Mouse (Mus musculus) hindbrain, postnatal 0 days (tissue): ENCODE measurements at regions not wholly inside any gene's neighbourhood (a gene's known extent, or its start where the extent isn't known, plus 50 kb on each side); places are given as distances from the start of the nearest gene placed in this dataset.
A peak's percentile ranks its signal among the peaks of the same experiment; 100 is the strongest.

Experiments
- ATAC-seq: fragments of 200-750 bp; cut with Nextera tagmentation; 2 replicates; pipeline ENCODE4 v1.8.0; 2017; ENCODE audit warnings: mild to moderate bottlenecking, moderate TSS enrichment, moderate library complexity
- DNase-seq: peaks from one replicate; pipeline ENCODE4 v3.0.0-alpha.2; 2015; ENCODE audit warnings: low spot score
- H3K27ac ChIP-seq: fragments of 300-500 bp; sonication (generic); 2 replicates; pipeline ENCODE4 v1.5.1; 2014; ENCODE audit warnings: mild to moderate bottlenecking
- H3K27me3 ChIP-seq: fragments of 300-500 bp; sonication (generic); 2 replicates; pipeline ENCODE4 v1.6.1; 2014; ENCODE audit warnings: low read length, mixed read lengths; ENCODE audit not compliant: insufficient read depth
- H3K36me3 ChIP-seq: fragments of 300-500 bp; sonication (generic); 2 replicates; pipeline ENCODE4 v1.6.1; 2014; ENCODE audit warnings: low read length, mixed read lengths; ENCODE audit not compliant: insufficient read depth
- H3K4me1 ChIP-seq: fragments of 300-500 bp; sonication (generic); 2 replicates; pipeline ENCODE4 v1.6.1; 2014; ENCODE audit warnings: antibody characterized with exemption, low read length, mixed read lengths; ENCODE audit not compliant: insufficient read depth
- H3K4me2 ChIP-seq: fragments of 300-500 bp; sonication (generic); 2 replicates; pipeline ENCODE4 v1.6.1; 2014; ENCODE audit warnings: low read depth, mild to moderate bottlenecking, low read length, moderate library complexity, mixed read lengths
- H3K4me3 ChIP-seq: fragments of 300-500 bp; sonication (generic); 2 replicates; pipeline ENCODE4 v1.5.1; 2014; ENCODE audit warnings: low read length
- H3K9ac ChIP-seq: fragments of 300-500 bp; sonication (generic); replicated peaks from 2 replicates; pipeline ENCODE4 v1.6.1; 2014; ENCODE audit warnings: mild to moderate bottlenecking, low read length, moderate library complexity, mixed read lengths
- H3K9me3 ChIP-seq: fragments of 300-500 bp; sonication (generic); 2 replicates; pipeline ENCODE4 v1.6.1; 2016; ENCODE audit warnings: low read length, mixed read lengths
- CTCF ChIP-seq: IDR thresholded peaks from 2 replicates; pipeline ENCODE4 v1.5.1; 2016; ENCODE audit warnings: antibody characterized with exemption, control low read depth, low read depth
- WGBS: fragments of 180-500 bp; shearing (Covaris S2); extraction: QIAGEN DNeasy Blood & Tissue Kit; methylation state at CpG from one replicate; pipeline ENCODE4 v1.1.7; 2014; 5-methylcytosine and 5-hydroxymethylcytosine counted together

- 87% methylated on average over 10 of the region's 10 CpGs for WGBS
- H3K4me2 ChIP-seq, result no peak overlapping the region
- TF ChIP-seq CTCF, result no peak
- H3K4me3 ChIP-seq, result no peak overlapping the region
- no peak overlapping the region for H3K27ac ChIP-seq
- no peaks in the 10 kb centered on the region for H3K27me3 ChIP-seq
- H3K9ac ChIP-seq, result no peak overlapping the region
- H3K4me1 ChIP-seq, result peaks cover 6% of the 10 kb centered on the region; the same call in 1 of the 2 replicates
- H3K36me3 ChIP-seq, result no peaks in the 10 kb centered on the region
- no peaks in the 10 kb centered on the region for H3K9me3 ChIP-seq
- DNase-seq (no peak), ATAC-seq (no peak)
Observed at GRCm38 (mm10) chr3:50886336-50886735, 337.9 kb upstream of the Noct start.

- peak overlapping the region; percentile 15; the same call in 1 of the 2 replicates for H3K27ac ChIP-seq
- no peaks in the 10 kb centered on the region for H3K9me3 ChIP-seq
- no peaks in the 10 kb centered on the region for H3K36me3 ChIP-seq
- H3K27me3 ChIP-seq, result no peaks in the 10 kb centered on the region
- no peak overlapping the region for H3K9ac ChIP-seq
- ATAC-seq (no peak), DNase-seq (peak; percentile 15)
- no peaks in the 10 kb centered on the region for H3K4me1 ChIP-seq
- H3K4me2 ChIP-seq, result no peak overlapping the region
- no peak overlapping the region for H3K4me3 ChIP-seq
- WGBS, result 42% methylated on average over 7 of the region's 7 CpGs
- no peak for TF ChIP-seq CTCF
Observed at GRCm38 (mm10) chr3:50887002-50887401, 337.2 kb upstream of the Noct start.

- Histone ChIP-seq H3K4me3 (no peak overlapping the region), H3K9ac (no peak overlapping the region), H3K4me2 (no peak overlapping the region), H3K36me3 (no peaks in the 10 kb centered on the region), H3K27ac (no peak overlapping the region), H3K4me1 (no peaks in the 10 kb centered on the region), H3K9me3 (no peaks in the 10 kb centered on the region), H3K27me3 (no peaks in the 10 kb centered on the region)
- DNase-seq (no peak), ATAC-seq (no peak)
- no peak for TF ChIP-seq CTCF
- WGBS, result 80% methylated on average over 4 of the region's 4 CpGs
Observed at GRCm38 (mm10) chr3:50888571-50889210, 335.6 kb upstream of the Noct start.

GRCm38 (mm10) chr3:50890537-50890936, 333.7 kb upstream of the Noct start:
- peak; percentile 33 for DNase-seq
- H3K27me3 ChIP-seq, result no peaks in the 10 kb centered on the region
- 70% methylated on average over 8 of the region's 8 CpGs for WGBS
- H3K4me1 ChIP-seq, result no peaks in the 10 kb centered on the region
- no peak for ATAC-seq
- no peak overlapping the region for H3K9ac ChIP-seq
- H3K4me3 ChIP-seq, result no peak overlapping the region
- H3K36me3 ChIP-seq, result no peaks in the 10 kb centered on the region
- no peak overlapping the region for H3K4me2 ChIP-seq
- H3K9me3 ChIP-seq, result no peaks in the 10 kb centered on the region
- no peak for TF ChIP-seq CTCF
- no peak overlapping the region for H3K27ac ChIP-seq

GRCm38 (mm10) chr3:50898179-50898578, 326.1 kb upstream of the Noct start:
- WGBS, result 71% methylated on average over 9 of the region's 9 CpGs
- no peak for DNase-seq
- no peaks in the 10 kb centered on the region for H3K36me3 ChIP-seq
- H3K4me3 ChIP-seq, result no peak overlapping the region
- H3K4me2 ChIP-seq, result no peak overlapping the region
- TF ChIP-seq CTCF, result no peak
- no peaks in the 10 kb centered on the region for H3K27me3 ChIP-seq
- no peaks in the 10 kb centered on the region for H3K9me3 ChIP-seq
- no peak overlapping the region for H3K27ac ChIP-seq
- no peak overlapping the region for H3K9ac ChIP-seq
- peaks cover 4% of the 10 kb centered on the region; the same call in 1 of the 2 replicates for H3K4me1 ChIP-seq
- ATAC-seq, result no peak

- H3K27ac ChIP-seq, result no peak overlapping the region
- no peaks in the 10 kb centered on the region for H3K36me3 ChIP-seq
- no peak overlapping the region for H3K4me2 ChIP-seq
- no peak for TF ChIP-seq CTCF
- no peaks in the 10 kb centered on the region for H3K9me3 ChIP-seq
- no peak for ATAC-seq
- 59% methylated on average over 7 of the region's 7 CpGs for WGBS
- H3K27me3 ChIP-seq, result no peaks in the 10 kb centered on the region
- H3K4me1 ChIP-seq, result peaks cover 4% of the 10 kb centered on the region; the same call in 1 of the 2 replicates
- no peak overlapping the region for H3K4me3 ChIP-seq
- no peak overlapping the region for H3K9ac ChIP-seq
- DNase-seq, result no peak
Observed at GRCm38 (mm10) chr3:50899830-50900350, 324.4 kb upstream of the Noct start.

- 77% methylated on average over 9 of the region's 9 CpGs for WGBS
- no peak for ATAC-seq
- H3K4me3 ChIP-seq, result no peak overlapping the region
Observed at GRCm38 (mm10) chr3:50900566-50900965, 323.7 kb upstream of the Noct start.

More at GRCm38 (mm10) chr3:50900566-50900965, 323.7 kb upstream of the Noct start:
- H3K9ac ChIP-seq, result no peak overlapping the region
- no peak overlapping the region for H3K4me2 ChIP-seq
- no peaks in the 10 kb centered on the region for H3K9me3 ChIP-seq
- no peaks in the 10 kb centered on the region for H3K27me3 ChIP-seq
- peaks cover 4% of the 10 kb centered on the region; the same call in 1 of the 2 replicates for H3K4me1 ChIP-seq
- no peak overlapping the region for H3K27ac ChIP-seq
- no peak for DNase-seq
- no peak for TF ChIP-seq CTCF
- H3K36me3 ChIP-seq, result no peaks in the 10 kb centered on the region
